Mouse (Mus musculus) intestine, postnatal 0 days (tissue): ENCODE measurements around the gene Srbd1. TPM values are rescaled to one million over a fixed set of nuclear protein-coding genes. Genes with fewer than 3 reads are reported as not detected.
A peak's percentile ranks its signal among the peaks of the same experiment; 100 is the strongest.

Source experiments
- ATAC-seq: fragments of 200-750 bp; cut with Nextera tagmentation; 2 replicates; pipeline ENCODE4 v1.8.0; 2017; ENCODE audit warnings: mild to moderate bottlenecking, moderate TSS enrichment, moderate library complexity
- H3K27ac ChIP-seq: fragments of 300-500 bp; sonication (generic); 2 replicates; pipeline ENCODE4 v1.5.1; 2014; ENCODE audit warnings: mild to moderate bottlenecking, low read depth, low read length, moderate library complexity
- H3K27me3 ChIP-seq: fragments of 300-500 bp; sonication (generic); replicated peaks from 2 replicates; pipeline ENCODE4 v1.6.1; 2014; ENCODE audit warnings: low read length, mixed read lengths; ENCODE audit not compliant: control insufficient read depth, insufficient read depth
- H3K36me3 ChIP-seq: fragments of 300-500 bp; sonication (generic); 2 replicates; pipeline ENCODE4 v1.6.1; 2014; ENCODE audit warnings: mild to moderate bottlenecking, moderate library complexity; ENCODE audit not compliant: control insufficient read depth, insufficient read depth
- H3K4me1 ChIP-seq: fragments of 300-500 bp; sonication (generic); replicated peaks from 2 replicates; pipeline ENCODE4 v1.6.1; 2014; ENCODE audit warnings: antibody characterized with exemption, low read length, mixed read lengths; ENCODE audit not compliant: control insufficient read depth, insufficient read depth
- H3K4me2 ChIP-seq: fragments of 300-500 bp; sonication (generic); replicated peaks from 2 replicates; pipeline ENCODE4 v1.6.1; 2014; ENCODE audit warnings: low read depth, mild to moderate bottlenecking, moderate library complexity
- H3K4me3 ChIP-seq: fragments of 300-500 bp; sonication (generic); 2 replicates; pipeline ENCODE4 v1.5.1; 2014; ENCODE audit warnings: low read depth, low read length
- H3K9ac ChIP-seq: fragments of 300-500 bp; sonication (generic); 2 replicates; pipeline ENCODE4 v1.6.1; 2014; ENCODE audit warnings: mild to moderate bottlenecking, low read depth, low read length
- H3K9me3 ChIP-seq: fragments of 300-500 bp; sonication (generic); 2 replicates; pipeline ENCODE4 v1.6.1; 2016; ENCODE audit warnings: mixed run types; ENCODE audit not compliant: control insufficient read depth
- CTCF ChIP-seq: sonication (generic); IDR thresholded peaks from 2 replicates; pipeline ENCODE4 v1.5.1; 2016; ENCODE audit warnings: low read depth, mild to moderate bottlenecking, control low read depth, antibody characterized with exemption, moderate library complexity
- WGBS: fragments of 180-500 bp; shearing (Covaris S2); extraction: QIAGEN DNeasy Blood & Tissue Kit; methylation state at CpG from one replicate; pipeline ENCODE4 v1.1.7; 2014; 5-methylcytosine and 5-hydroxymethylcytosine counted together
- polyA plus RNA-seq: library from polyadenylated mRNA; unstranded; fragments of >200 nt; fragmentation: Nextera tagmentation; extraction: Ambion mirVana; gene quantifications from 2 replicates; pipeline ENCODE4 v1.2.1, GENCODE M21; 2015

Gene Srbd1
- polyA plus RNA-seq, 1 experiment from 2014 or later, result 3.6 TPM

GRCm38 (mm10) chr17:86150867-86151348, 5.9 kb upstream of the Srbd1 start:
- Histone ChIP-seq H3K9me3 (0 out of 2 replicates have a peak, but pooled peaks cover 4% of the 10 kb centered on the region), H3K27ac (no peak overlapping the region), H3K4me1 (no peaks in the 10 kb centered on the region), H3K36me3 (no peaks in the 10 kb centered on the region), H3K4me3 (no peak overlapping the region), H3K9ac (no peak overlapping the region), H3K4me2 (no peak overlapping the region), H3K27me3 (no peaks in the 10 kb centered on the region)
- peak; percentile 91 for ATAC-seq
- 15% methylated on average over 5 of the region's 5 CpGs for WGBS
- TF ChIP-seq CTCF, result no peak

GRCm38 (mm10) chr17:86149726-86150125, 4.8 kb upstream of the Srbd1 start:
- WGBS, result 95% methylated on average over 1 of the region's 1 CpGs
- no peak for TF ChIP-seq CTCF
- Histone ChIP-seq H3K27me3 (no peaks in the 10 kb centered on the region), H3K9ac (no peak overlapping the region), H3K4me1 (peaks cover 4% of the 10 kb centered on the region; the same call in 1 of the 2 replicates), H3K4me3 (no peak overlapping the region), H3K27ac (no peak overlapping the region), H3K36me3 (no peaks in the 10 kb centered on the region), H3K9me3 (0 out of 2 replicates have a peak, but pooled peaks cover 4% of the 10 kb centered on the region), H3K4me2 (no peak overlapping the region)
- ATAC-seq, result no peak

DNA sequence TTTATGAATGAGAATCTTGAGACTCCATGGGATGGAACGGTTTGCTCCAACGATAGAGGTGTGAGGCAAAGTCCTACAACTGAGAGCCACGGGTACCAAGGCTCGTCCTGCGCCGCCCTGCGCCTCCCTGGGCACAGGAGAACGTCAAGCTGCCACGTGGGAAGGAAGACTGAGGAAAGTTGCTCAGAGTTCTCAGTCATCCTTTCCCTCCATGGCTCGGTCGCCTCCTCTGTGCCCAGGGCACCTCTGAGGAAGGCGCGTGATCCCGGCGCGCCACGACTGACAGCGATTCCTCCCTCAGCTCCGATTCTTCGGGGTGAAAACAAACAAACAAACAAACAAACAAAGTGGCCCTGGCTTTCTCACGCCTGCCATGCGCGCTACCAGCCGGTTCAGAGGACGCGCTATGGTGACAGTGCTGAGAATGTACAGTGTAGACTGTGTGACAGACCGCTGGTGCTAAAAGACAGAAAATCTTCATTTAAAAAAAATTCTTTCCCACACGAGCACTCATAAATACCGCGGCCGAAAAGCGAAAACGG, 367 bp downstream of the Srbd1 start:
- no peaks in the 10 kb centered on the region for H3K27me3 ChIP-seq
- H3K4me3 ChIP-seq, result peak overlapping the region; percentile 68
- no peaks in the 10 kb centered on the region for H3K36me3 ChIP-seq
- H3K9me3 ChIP-seq, result no peaks in the 10 kb centered on the region
- peak; percentile 74 for ATAC-seq
- WGBS, result under 1% methylated on average over 33 of the region's 33 CpGs
- peaks cover 4% of the 10 kb centered on the region; the same call in 1 of the 2 replicates for H3K4me1 ChIP-seq
- TF ChIP-seq CTCF, result no peak
- peak overlapping the region; percentile 80 for H3K4me2 ChIP-seq
- H3K27ac ChIP-seq, result no peak overlapping the region
- peak overlapping the region; percentile 50 for H3K9ac ChIP-seq

DNA sequence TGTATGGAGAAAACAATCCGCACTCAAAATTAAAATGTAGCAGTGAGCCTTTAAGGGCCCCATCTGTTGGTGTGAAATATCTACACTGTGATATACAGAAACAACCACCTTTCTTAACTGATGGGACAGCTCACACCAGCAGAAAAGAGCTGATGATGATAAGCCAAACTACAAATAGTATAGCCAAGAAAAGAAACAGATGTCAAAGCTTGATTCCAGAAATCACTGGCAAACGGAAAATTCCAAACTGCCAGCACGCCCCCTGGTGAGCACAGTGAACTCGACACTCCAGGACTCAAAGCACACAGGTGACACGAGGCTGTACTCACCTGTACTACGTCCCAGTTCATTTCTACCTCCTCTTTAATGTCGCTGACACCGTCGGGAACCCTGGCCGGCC, 9.1 kb downstream of the Srbd1 start:
- TF ChIP-seq CTCF, result peak; percentile 42
- Histone ChIP-seq H3K36me3 (peaks cover 18% of the 10 kb centered on the region; the same call in 1 of the 2 replicates), H3K27ac (no peak overlapping the region)

GRCm38 (mm10) chr17:86134461-86134860, 10.5 kb downstream of the Srbd1 start:
- Histone ChIP-seq H3K4me2 (no peak overlapping the region), H3K4me1 (no peaks in the 10 kb centered on the region), H3K9me3 (no peaks in the 10 kb centered on the region), H3K27me3 (no peaks in the 10 kb centered on the region), H3K27ac (no peak overlapping the region), H3K9ac (no peak overlapping the region), H3K36me3 (peaks cover 18% of the 10 kb centered on the region; the same call in 1 of the 2 replicates), H3K4me3 (no peak overlapping the region)
- no peak for TF ChIP-seq CTCF
- 77% methylated on average over 6 of the region's 6 CpGs for whole genome bisulfite sequencing
- no peak for ATAC-seq

More for the DNA sequence above, 9.1 kb downstream of the Srbd1 start:
- Histone ChIP-seq H3K4me1 (no peaks in the 10 kb centered on the region), H3K9ac (no peak overlapping the region), H3K27me3 (no peaks in the 10 kb centered on the region), H3K4me3 (no peak overlapping the region), H3K9me3 (no peaks in the 10 kb centered on the region), H3K4me2 (no peak overlapping the region)
- no peak for ATAC-seq
- 82% methylated on average over 10 of the region's 10 CpGs for WGBS

DNA sequence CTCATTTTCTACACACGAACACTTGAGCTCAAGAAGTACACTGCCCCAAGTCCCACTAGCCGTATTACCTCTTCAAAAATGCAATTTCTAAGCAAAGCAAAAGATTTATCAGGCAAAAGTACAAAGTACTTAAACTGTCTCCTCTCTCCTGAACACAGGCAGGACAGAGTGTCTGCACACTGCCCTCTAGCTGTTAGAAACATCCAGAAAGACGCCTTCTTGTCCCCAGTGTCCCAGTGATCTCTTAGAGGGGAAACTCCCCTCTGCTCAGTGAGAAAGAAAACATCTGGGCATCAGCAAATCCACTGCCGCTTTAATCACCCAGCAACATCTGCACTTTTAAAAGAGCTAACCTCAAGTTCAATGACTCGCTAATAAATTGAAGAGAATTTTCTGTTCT, 12.4 kb downstream of the Srbd1 start:
- no peak for ATAC-seq
- H3K9me3 ChIP-seq, result no peaks in the 10 kb centered on the region
- H3K9ac ChIP-seq, result no peak overlapping the region
- no peaks in the 10 kb centered on the region for H3K27me3 ChIP-seq
- WGBS, result 54% methylated on average over 5 of the region's 5 CpGs
- H3K4me2 ChIP-seq, result no peak overlapping the region
- H3K4me1 ChIP-seq, result no peaks in the 10 kb centered on the region
- peaks cover 12% of the 10 kb centered on the region; the same call in 1 of the 2 replicates for H3K36me3 ChIP-seq
- no peak overlapping the region for H3K27ac ChIP-seq
- peak; percentile 73 for TF ChIP-seq CTCF
- no peak overlapping the region for H3K4me3 ChIP-seq
